Mouse (Mus musculus): Measurements from ENCODE around the gene Nbeal2.

DNA sequence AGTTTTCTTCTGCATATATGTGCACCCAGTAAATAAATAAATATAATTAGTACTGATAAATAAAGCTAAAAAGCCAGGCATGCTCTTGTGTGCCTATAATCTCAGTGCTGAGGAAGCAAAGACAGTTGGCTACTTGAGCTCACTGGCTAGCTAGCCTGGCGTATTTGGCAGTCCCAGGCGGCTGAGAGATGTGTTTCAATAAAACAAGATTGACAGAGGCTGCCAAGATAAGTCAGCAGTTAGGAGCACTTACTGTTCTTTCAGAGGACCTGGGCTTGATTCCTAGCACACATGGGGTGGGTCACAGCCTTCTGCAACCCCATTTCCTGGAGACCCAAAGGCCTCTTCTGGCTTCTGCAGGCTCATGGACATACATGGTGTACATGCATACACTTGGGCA lies 33.9 kb upstream of the Nbeal2 start:
- TF ChIP-seq CTCF (IDR thresholded peaks at IDR 0.05; ENCODE audit: extremely low read depth, insufficient read depth, insufficient read length, insufficient replicate concordance) = no peak
- no peak for TF ChIP-seq POLR2A (IDR thresholded peaks at IDR 0.05; ENCODE audit: low read depth, low read length)
